Mouse (Mus musculus): ENCODE measurements at regions not wholly inside any gene's neighbourhood (a gene's known extent, or its start where the extent isn't known, plus 50 kb on each side); places are given as distances from the start of the nearest gene placed in this dataset.

- peaks cover 13% of the 10 kb centered on the region for H3K4me1 ChIP-seq (ENCODE audit: control insufficient read depth, insufficient read depth, low read length)
These were observed 129.5 kb upstream of the Tmem72 start for GRCm38 (mm10) chr6:116845990-116846862.

GRCm38 (mm10) chr6:116848538-116849093, 131.9 kb upstream of the Tmem72 start:
- Histone ChIP-seq H3K4me1 (ENCODE audit: control insufficient read depth, insufficient read depth, low read length) (peaks cover 13% of the 10 kb centered on the region), H3K4me3 (ENCODE audit: insufficient read depth, low read length) (no peak overlapping the region), H3K27ac (ENCODE audit: insufficient read depth, low read depth, low read length) (no peak overlapping the region)
- no peak for TF ChIP-seq POLR2A (IDR thresholded peaks at IDR 0.05; ENCODE audit: borderline replicate concordance, low read depth, low read length)
- no peak for TF ChIP-seq CTCF (IDR thresholded peaks at IDR 0.05; ENCODE audit: low read depth, low read length)

More at GRCm38 (mm10) chr6:116845990-116846862, 129.5 kb upstream of the Tmem72 start:
- Histone ChIP-seq H3K27ac (ENCODE audit: insufficient read depth, low read depth, low read length) (no peak overlapping the region), H3K4me3 (ENCODE audit: insufficient read depth, low read length) (no peak overlapping the region)
- TF ChIP-seq CTCF (IDR thresholded peaks at IDR 0.05; ENCODE audit: low read depth, low read length) (no peak), POLR2A (IDR thresholded peaks at IDR 0.05; ENCODE audit: borderline replicate concordance, low read depth, low read length) (no peak)

- no peak overlapping the region for H3K27ac ChIP-seq (ENCODE audit: insufficient read depth, low read depth, low read length)
- TF ChIP-seq POLR2A (IDR thresholded peaks at IDR 0.05; ENCODE audit: borderline replicate concordance, low read depth, low read length) (no peak), CTCF (IDR thresholded peaks at IDR 0.05; ENCODE audit: low read depth, low read length) (no peak)
- H3K4me3 ChIP-seq (ENCODE audit: insufficient read depth, low read length): no peak overlapping the region
These were observed 137.3 kb upstream of the Tmem72 start for GRCm38 (mm10) chr6:116854029-116854428.

DNA sequence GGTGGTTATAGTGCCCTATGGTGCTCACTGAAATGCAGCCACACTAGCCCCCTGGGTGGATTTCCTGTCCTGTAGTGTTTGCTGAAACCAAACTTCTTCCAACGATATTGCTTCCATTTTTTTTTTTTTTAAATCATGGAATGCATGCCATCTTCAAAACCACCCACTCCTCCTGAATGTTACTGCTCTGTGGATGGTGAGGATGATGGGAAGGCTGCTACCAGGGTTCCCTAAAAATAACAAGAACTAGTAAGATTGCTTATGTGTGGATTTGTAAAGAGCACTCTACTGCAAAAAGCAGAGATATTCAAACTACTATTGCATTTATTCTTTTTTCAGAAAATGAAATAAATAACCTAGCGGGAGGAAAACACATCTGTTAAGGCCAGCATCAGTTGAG, 139.4 kb upstream of the Tmem72 start:
- Histone ChIP-seq H3K27ac (ENCODE audit: insufficient read depth, low read depth, low read length) (no peak overlapping the region), H3K4me1 (ENCODE audit: control insufficient read depth, insufficient read depth, low read length) (no peaks in the 10 kb centered on the region), H3K4me3 (ENCODE audit: insufficient read depth, low read length) (no peak overlapping the region)
- TF ChIP-seq CTCF (IDR thresholded peaks at IDR 0.05; ENCODE audit: low read depth, low read length) (no peak), POLR2A (IDR thresholded peaks at IDR 0.05; ENCODE audit: borderline replicate concordance, low read depth, low read length) (no peak)

More at GRCm38 (mm10) chr6:116854029-116854428, 137.3 kb upstream of the Tmem72 start:
- H3K4me1 ChIP-seq (ENCODE audit: control insufficient read depth, insufficient read depth, low read length): no peaks in the 10 kb centered on the region

GRCm38 (mm10) chr6:116856917-116857491, 140.3 kb upstream of the Tmem72 start:
- Histone ChIP-seq H3K4me1 (ENCODE audit: control insufficient read depth, insufficient read depth, low read length) (no peaks in the 10 kb centered on the region), H3K4me3 (ENCODE audit: insufficient read depth, low read length) (no peak overlapping the region), H3K27ac (ENCODE audit: insufficient read depth, low read depth, low read length) (no peak overlapping the region)
- TF ChIP-seq CTCF (IDR thresholded peaks at IDR 0.05; ENCODE audit: low read depth, low read length) (no peak), POLR2A (IDR thresholded peaks at IDR 0.05; ENCODE audit: borderline replicate concordance, low read depth, low read length) (no peak)

DNA sequence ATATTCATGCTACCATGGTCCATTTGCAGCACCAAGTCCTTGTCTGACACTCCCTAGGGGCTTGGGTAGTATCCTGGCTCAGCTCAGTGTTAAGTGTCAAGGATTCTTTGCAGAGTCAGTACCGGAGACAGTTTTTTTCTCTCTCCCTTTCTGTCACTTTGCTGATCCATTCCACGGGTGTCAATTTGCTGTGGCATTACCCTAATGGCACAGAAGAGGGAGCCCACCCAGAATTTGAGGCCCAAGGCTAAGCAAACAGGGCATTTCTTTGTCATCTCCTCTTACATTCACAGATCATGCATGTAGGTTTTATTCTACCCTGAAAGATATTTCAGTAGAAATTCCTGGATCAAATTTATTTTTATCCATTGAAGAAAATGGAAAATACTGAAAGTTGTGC, 146.4 kb upstream of the Tmem72 start:
- Histone ChIP-seq H3K4me1 (ENCODE audit: control insufficient read depth, insufficient read depth, low read length) (no peaks in the 10 kb centered on the region), H3K27ac (ENCODE audit: insufficient read depth, low read depth, low read length) (no peak overlapping the region), H3K4me3 (ENCODE audit: insufficient read depth, low read length) (no peak overlapping the region)
- TF ChIP-seq CTCF (IDR thresholded peaks at IDR 0.05; ENCODE audit: low read depth, low read length) (no peak), POLR2A (IDR thresholded peaks at IDR 0.05; ENCODE audit: borderline replicate concordance, low read depth, low read length) (no peak)

DNA sequence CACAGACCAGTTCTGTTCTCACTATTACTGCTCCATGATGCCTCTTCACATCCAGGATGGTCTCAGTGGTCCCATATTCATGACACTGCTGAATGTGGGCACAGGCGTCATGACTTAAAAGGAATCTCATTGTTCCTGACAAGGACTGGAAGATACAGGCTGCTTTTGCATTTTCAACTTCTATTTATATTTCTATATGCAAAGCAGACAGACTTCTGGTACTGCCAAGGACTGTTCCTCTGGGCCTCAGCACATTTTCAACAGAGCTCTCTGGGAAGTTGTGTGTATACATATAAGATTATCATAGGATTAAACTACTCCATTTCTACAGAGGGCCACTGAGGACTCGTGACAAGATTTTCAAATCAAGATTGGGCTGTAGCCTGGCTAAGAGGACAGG, 146.9 kb upstream of the Tmem72 start:
- H3K27ac ChIP-seq (ENCODE audit: insufficient read depth, low read depth, low read length): no peak overlapping the region
- no peak for TF ChIP-seq CTCF (IDR thresholded peaks at IDR 0.05; ENCODE audit: low read depth, low read length)
- TF ChIP-seq POLR2A (IDR thresholded peaks at IDR 0.05; ENCODE audit: borderline replicate concordance, low read depth, low read length): no peak
- H3K4me3 ChIP-seq (ENCODE audit: insufficient read depth, low read length): no peak overlapping the region
- H3K4me1 ChIP-seq (ENCODE audit: control insufficient read depth, insufficient read depth, low read length): no peaks in the 10 kb centered on the region

DNA sequence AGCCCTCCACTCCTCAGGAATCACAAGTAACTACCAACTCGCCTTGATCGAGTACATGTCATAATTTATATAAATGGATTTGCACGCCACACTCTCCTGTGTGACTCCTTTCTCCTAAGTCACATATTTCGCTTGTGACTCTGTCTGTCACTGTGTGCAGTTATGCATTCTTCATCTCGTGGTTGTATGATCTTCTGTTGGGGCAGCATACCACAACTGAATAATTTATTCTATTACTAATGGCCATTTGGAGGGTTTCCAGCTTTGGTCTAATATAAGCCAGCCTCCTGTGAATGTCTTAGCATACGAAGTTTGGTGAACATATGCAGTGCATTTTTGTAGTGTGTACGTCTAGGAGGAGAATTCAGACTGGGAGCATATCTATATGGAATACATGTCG, 176.6 kb upstream of the Tmem72 start:
- Histone ChIP-seq H3K4me3 (ENCODE audit: insufficient read depth, low read length) (no peak overlapping the region), H3K4me1 (ENCODE audit: control insufficient read depth, insufficient read depth, low read length) (no peaks in the 10 kb centered on the region), H3K27ac (ENCODE audit: insufficient read depth, low read depth, low read length) (no peak overlapping the region)
- TF ChIP-seq CTCF (IDR thresholded peaks at IDR 0.05; ENCODE audit: low read depth, low read length): no peak
- TF ChIP-seq POLR2A (IDR thresholded peaks at IDR 0.05; ENCODE audit: borderline replicate concordance, low read depth, low read length): no peak

- no peak overlapping the region for H3K4me3 ChIP-seq (ENCODE audit: insufficient read depth, low read length)
- no peaks in the 10 kb centered on the region for H3K4me1 ChIP-seq (ENCODE audit: control insufficient read depth, insufficient read depth, low read length)
- H3K27ac ChIP-seq (ENCODE audit: insufficient read depth, low read depth, low read length): no peak overlapping the region
- TF ChIP-seq CTCF (IDR thresholded peaks at IDR 0.05; ENCODE audit: low read depth, low read length) (no peak), POLR2A (IDR thresholded peaks at IDR 0.05; ENCODE audit: borderline replicate concordance, low read depth, low read length) (no peak)
These were observed 177.5 kb upstream of the Tmem72 start for GRCm38 (mm10) chr6:116894252-116894651.

DNA sequence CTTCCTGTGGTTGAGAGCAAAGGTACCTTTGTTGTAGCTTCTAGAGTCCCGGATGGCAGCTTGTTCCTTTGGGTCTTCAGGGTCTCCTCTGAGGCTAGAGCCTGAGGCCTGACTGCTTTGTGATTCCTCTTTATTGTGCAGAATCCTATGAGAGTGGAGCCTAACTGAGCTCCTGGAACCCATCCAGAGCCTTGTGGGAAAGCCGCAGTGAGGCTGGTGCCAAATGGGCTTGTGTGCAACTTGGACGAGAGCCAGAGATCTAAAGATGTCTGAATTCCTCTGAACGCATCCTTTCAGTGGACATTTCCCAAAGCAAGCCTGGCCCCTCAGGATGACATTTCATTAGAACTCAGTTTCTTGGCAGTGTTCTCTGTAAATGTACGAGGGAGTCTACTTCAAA, 178.4 kb upstream of the Tmem72 start:
- H3K4me1 ChIP-seq (ENCODE audit: control insufficient read depth, insufficient read depth, low read length): no peaks in the 10 kb centered on the region
- H3K27ac ChIP-seq (ENCODE audit: insufficient read depth, low read depth, low read length): no peak overlapping the region
- no peak for TF ChIP-seq POLR2A (IDR thresholded peaks at IDR 0.05; ENCODE audit: borderline replicate concordance, low read depth, low read length)
- TF ChIP-seq CTCF (IDR thresholded peaks at IDR 0.05; ENCODE audit: low read depth, low read length): no peak
- H3K4me3 ChIP-seq (ENCODE audit: insufficient read depth, low read length): no peak overlapping the region

Measured in bone marrow macrophage, adult 2 months (primary cell).